Mouse (Mus musculus) MEL (cell line): Measurements from ENCODE around the gene Sox30. TPM values are rescaled to one million over a fixed set of nuclear protein-coding genes. Genes with fewer than 3 reads are reported as not detected.

Source experiments
- CHD2 ChIP-seq: IDR thresholded peaks from 2 replicates; pipeline ENCODE4 v1.6.1; 2011; ENCODE audit warnings: low read length, improper control_type of control experiment
- E2F4 ChIP-seq: IDR thresholded peaks from 2 replicates; pipeline ENCODE4 v1.6.1; 2011; ENCODE audit warnings: low read depth, low read length, improper control_type of control experiment, borderline replicate concordance
- EP300 ChIP-seq, 2 experiments: IDR thresholded peaks; 2 replicates each; pipeline ENCODE4 v1.6.1; 2011; ENCODE audit warnings: improper control_type of control experiment in 2 of 2, low read length in 2 of 2, low read depth in 1 of 2, mild to moderate bottlenecking in 1 of 2
- ETS1 ChIP-seq: IDR thresholded peaks from 2 replicates; pipeline ENCODE4 v1.6.1; 2012; ENCODE audit warnings: low read depth, mild to moderate bottlenecking, inconsistent platforms, low read length, improper control_type of control experiment, moderate library complexity
- MXI1 ChIP-seq: IDR thresholded peaks from 2 replicates; pipeline ENCODE4 v1.6.1; 2011; ENCODE audit warnings: mild to moderate bottlenecking, low read depth, low read length, improper control_type of control experiment
- MYB ChIP-seq: IDR thresholded peaks from 2 replicates; pipeline ENCODE4 v1.6.1; 2011; ENCODE audit warnings: mild to moderate bottlenecking, low read depth, low read length, improper control_type of control experiment
- MYC ChIP-seq: IDR thresholded peaks from 2 replicates; pipeline ENCODE4 v1.6.1; 2011; ENCODE audit warnings: low read depth, mild to moderate bottlenecking, low read length, improper control_type of control experiment, moderate library complexity
- NELFE ChIP-seq: IDR thresholded peaks from 2 replicates; pipeline ENCODE4 v1.6.1; 2011; ENCODE audit warnings: low read depth, low read length, improper control_type of control experiment
- POLR2A ChIP-seq, 2 experiments: IDR thresholded peaks; 2 replicates each; pipeline ENCODE4 v1.6.1; 2011 to 2012; ENCODE audit warnings: low read length in 2 of 2, mild to moderate bottlenecking in 2 of 2, control low read depth in 1 of 2, improper control_type of control experiment in 1 of 2, low read depth in 1 of 2, moderate library complexity in 1 of 2; ENCODE audit not compliant: control insufficient read depth in 1 of 2, insufficient read depth in 1 of 2, poor library complexity in 1 of 2
- POLR2AphosphoS2 ChIP-seq: IDR thresholded peaks from 2 replicates; pipeline ENCODE4 v1.6.1; 2011; ENCODE audit warnings: low read length, improper control_type of control experiment
- RAD21 ChIP-seq: IDR thresholded peaks from 2 replicates; pipeline ENCODE4 v1.6.1; 2011; ENCODE audit warnings: mild to moderate bottlenecking, low read depth, low read length, improper control_type of control experiment
- TAL1 ChIP-seq: IDR thresholded peaks from 2 replicates; pipeline ENCODE4 v1.6.1; 2012; ENCODE audit warnings: mild to moderate bottlenecking, inconsistent platforms, low read length, moderate library complexity, mixed read lengths
- TBP ChIP-seq: IDR thresholded peaks from 2 replicates; pipeline ENCODE4 v1.8.0; 2011; ENCODE audit warnings: low read depth, low read length, improper control_type of control experiment
- USF1 ChIP-seq: IDR thresholded peaks from 2 replicates; pipeline ENCODE4 v1.6.1; 2014; ENCODE audit warnings: low read depth, mild to moderate bottlenecking, inconsistent platforms, low read length, improper control_type of control experiment, moderate library complexity
- polyA plus RNA-seq, 2 experiments: library from polyadenylated mRNA; stranded (reverse) in 1 of 2; unstranded in 1 of 2; fragments of >175 nt in 1 of 2; fragments of >200 nt in 1 of 2; gene quantifications; 2 replicates each; pipeline versions ENCODE4 v1.2.1 to v1.2.4; 2012; ENCODE audit warnings: low replicate concordance in 2 of 2, low read depth in 1 of 2; ENCODE audit not compliant: insufficient read length in 2 of 2, insufficient read depth in 1 of 2, missing spikeins in 1 of 2
- total RNA-seq: library from RNA; depleted of rRNA; stranded (reverse); fragments of 300-350 nt; gene quantifications from 2 replicates; pipeline ENCODE4 v1.2.3, GENCODE M21; 2012; rRNA removed

The Sox30 gene
- total and polyA plus RNA-seq, 3 experiments, result not detected

DNA sequence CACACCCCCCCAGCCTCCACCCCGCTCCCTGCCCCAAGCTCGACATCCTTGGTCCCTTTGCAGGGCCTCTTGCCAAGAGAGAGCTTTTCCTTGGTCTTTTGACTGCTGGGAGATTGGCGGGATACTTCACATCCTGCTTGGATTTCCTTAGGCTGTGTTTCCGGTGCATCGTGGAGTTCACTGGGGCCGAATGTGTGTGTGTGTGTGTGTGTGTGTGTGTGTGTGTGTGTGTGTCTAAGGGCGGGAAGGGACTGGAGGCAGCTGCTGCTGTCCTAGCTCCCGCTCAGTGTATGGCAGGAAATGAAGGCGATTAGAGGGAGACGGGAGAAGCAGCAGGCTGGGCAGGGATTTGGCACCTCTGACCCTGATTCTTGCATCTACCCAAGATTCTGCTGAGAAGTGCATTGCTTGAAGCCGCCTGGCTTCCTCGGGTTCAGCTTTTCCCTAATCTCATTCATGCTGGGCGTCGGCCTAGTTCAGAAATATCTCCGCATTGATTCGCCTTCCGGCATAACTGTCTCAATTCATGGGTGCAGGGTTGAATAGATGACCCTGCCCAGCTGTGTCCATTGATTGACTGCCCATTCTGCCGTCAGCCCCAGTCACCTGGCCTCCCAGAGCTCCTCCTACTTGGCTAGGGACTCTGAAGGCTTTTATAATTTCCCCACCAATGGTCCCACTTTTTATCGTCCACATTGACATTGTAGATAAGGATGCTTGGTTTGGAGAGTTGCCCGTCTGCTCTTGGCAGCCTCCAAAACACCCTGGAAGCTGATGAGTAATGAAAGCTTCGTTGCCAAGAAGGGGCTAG is 85.3 kb downstream of the Sox30 start (continued):
- no peak for TF ChIP-seq CHD2
- peak; percentile 38; the same call in 1 of the 2 replicates for TF ChIP-seq MXI1
- TF ChIP-seq POLR2AphosphoS2, result peak; percentile 64; the same call in 1 of the 2 replicates
- TF ChIP-seq NELFE, result no peak
- peak; percentile 65 for TF ChIP-seq USF1
- TF ChIP-seq MYB, result no peak; the same call in 1 of the 2 replicates
- TF ChIP-seq TAL1, result peak; percentile 34; the same call in 1 of the 2 replicates
- TF ChIP-seq EP300 (IDR thresholded peaks at IDR 0.05; ENCODE audit: low read depth in 1 of 2, low read length in 2 of 2), result peak; percentile 91 to 94
- TF ChIP-seq TBP, result 0 out of 2 replicates have a peak, but pooled peaks have one; percentile 35
- TF ChIP-seq ETS1, result peak; percentile 94
- no peak for TF ChIP-seq MYC
- no peak for TF ChIP-seq E2F4
- TF ChIP-seq RAD21, result no peak
- no peak for TF ChIP-seq POLR2A (IDR thresholded peaks at IDR 0.05; ENCODE audit: control insufficient read depth in 1 of 2, insufficient read depth in 1 of 2, low read depth in 1 of 2, low read length in 2 of 2, poor library complexity in 1 of 2)

Other genes with a start within 250 kb of the Sox30 start
- 89.8 and 102 TPM in 2 replicates for gene Clint1, start 128.3 kb upstream of the Sox30 start, total RNA-seq
- gene Clint1, start 128.3 kb upstream of the Sox30 start, polyA plus RNA-seq, result 100 to 1,000 TPM in 1 of 2 experiments, 10 to 100 TPM in 1; 58.5 to 184 TPM
- 22.3 and 22.8 TPM in 2 replicates for gene Lsm11, start 35.4 kb upstream of the Sox30 start, total RNA-seq
- gene Lsm11, start 35.4 kb upstream of the Sox30 start, polyA plus RNA-seq, result 10 to 100 TPM in 1 of 2 experiments, not detected in 1; 20.2 TPM
- gene Thg1l, start 24.8 kb upstream of the Sox30 start, total RNA-seq, result 62.9 and 65.8 TPM in 2 replicates
- 100 to 1,000 TPM in 1 of 2 experiments, 10 to 100 TPM in 1; 77.5 to 569 TPM for gene Thg1l, start 24.8 kb upstream of the Sox30 start, polyA plus RNA-seq
- 3.9 and 6.8 TPM in 2 replicates for gene Gm12166, start 72.0 kb downstream of the Sox30 start, total RNA-seq
- gene Gm12166, start 72.0 kb downstream of the Sox30 start, polyA plus RNA-seq, result 1 to 10 TPM in 1 of 2 experiments, not detected in 1; 4.1 TPM
- gene Adam19, start 75.7 kb downstream of the Sox30 start, total RNA-seq, result 0.12 and 0.16 TPM in 2 replicates
- gene Adam19, start 75.7 kb downstream of the Sox30 start, polyA plus RNA-seq, result under 1 TPM in 1 of 2 experiments, not detected in 1; 0.19 TPM
- gene Nipal4, start 186.2 kb downstream of the Sox30 start, total RNA-seq, result not detected in 2 replicates
- not detected for gene Nipal4, start 186.2 kb downstream of the Sox30 start, polyA plus RNA-seq